Mouse (Mus musculus) midbrain, embryonic 16.5 days (tissue): ENCODE data around the gene Gm21876. TPM values are rescaled to one million over a fixed set of nuclear protein-coding genes. Genes with fewer than 3 reads are reported as not detected.
"Not testable (repeated sequence)": the region's sequence is repeated elsewhere in the genome, so short reads cannot be mapped to it uniquely, and the experiment has no call there.

Source experiments
- ATAC-seq: fragments of 200-750 bp; cut with Nextera tagmentation; 2 replicates; pipeline ENCODE4 v1.8.0; 2017; ENCODE audit warnings: moderate TSS enrichment
- H3K27ac ChIP-seq: fragments of 300-500 bp; sonication (generic); 2 replicates; pipeline ENCODE4 v1.5.1; 2014; ENCODE audit warnings: mild to moderate bottlenecking, low read length, mixed read lengths
- H3K27me3 ChIP-seq: fragments of 300-500 bp; sonication (generic); 2 replicates; pipeline ENCODE4 v1.6.1; 2014; ENCODE audit warnings: low read depth, low read length, mixed read lengths; ENCODE audit not compliant: control insufficient read depth, insufficient read depth
- H3K36me3 ChIP-seq: fragments of 300-500 bp; sonication (generic); 2 replicates; pipeline ENCODE4 v1.6.1; 2014; ENCODE audit warnings: mild to moderate bottlenecking, low read length, moderate library complexity, mixed read lengths; ENCODE audit not compliant: control insufficient read depth, insufficient read depth
- H3K4me1 ChIP-seq: fragments of 300-500 bp; sonication (generic); 2 replicates; pipeline ENCODE4 v1.6.1; 2014; ENCODE audit warnings: mild to moderate bottlenecking, low read length, mixed read lengths; ENCODE audit not compliant: control insufficient read depth, insufficient read depth
- H3K4me2 ChIP-seq: fragments of 300-500 bp; sonication (generic); 2 replicates; pipeline ENCODE4 v1.6.1; 2014; ENCODE audit warnings: mild to moderate bottlenecking, low read length, mixed read lengths
- H3K4me3 ChIP-seq: fragments of 300-500 bp; sonication (generic); 2 replicates; pipeline ENCODE4 v1.5.1; 2014; ENCODE audit warnings: low read depth, mild to moderate bottlenecking, low read length, moderate library complexity, mixed read lengths
- H3K9ac ChIP-seq: fragments of 300-500 bp; sonication (generic); 2 replicates; pipeline ENCODE4 v1.6.1; 2014; ENCODE audit warnings: low read depth, low read length, mixed read lengths
- H3K9me3 ChIP-seq: fragments of 300-500 bp; sonication (generic); replicated peaks from 2 replicates; pipeline ENCODE4 v1.6.1; 2014; ENCODE audit warnings: mild to moderate bottlenecking, low read length, mixed read lengths; ENCODE audit not compliant: control insufficient read depth, poor library complexity, severe bottlenecking
- WGBS: fragments of 180-500 bp; shearing (Covaris S2); extraction: QIAGEN DNeasy Blood & Tissue Kit; methylation state at CpG from one replicate; pipeline ENCODE4 v1.1.7; 2014; 5-methylcytosine and 5-hydroxymethylcytosine counted together
- polyA plus RNA-seq: library from polyadenylated mRNA; unstranded; fragments of >200 nt; fragmentation: Nextera tagmentation; extraction: Ambion mirVana; gene quantifications from 2 replicates; pipeline ENCODE4 v1.2.1, GENCODE M21; 2015

Gm21876 gene
- polyA plus RNA-seq: not detected in 2 replicates

DNA sequence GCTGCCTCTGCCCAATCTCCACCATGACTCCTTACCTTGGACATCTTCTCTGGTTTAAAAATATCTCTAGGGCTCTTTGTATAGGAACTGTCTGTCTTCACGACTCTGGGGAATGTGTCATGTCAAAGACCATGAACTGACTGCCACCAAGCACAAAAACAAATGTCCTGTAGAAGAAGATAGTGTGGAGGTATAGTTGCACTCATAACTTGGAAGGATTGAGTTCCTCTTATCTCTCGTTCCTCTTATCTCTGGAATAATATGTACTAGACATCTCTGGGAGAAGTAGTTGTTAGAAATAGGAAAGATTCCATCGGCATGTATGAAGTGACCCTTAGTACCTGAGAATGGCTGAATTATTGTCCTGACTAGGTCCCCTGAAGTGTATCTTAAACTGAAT is at the start of gene Gm21876:
TSS of gene Gm21876 (minus strand) at position 101 of the 400 bp plus-strand sequence.
- H3K9ac ChIP-seq: no peak within 1 kb of the TSS
- no peak for ATAC-seq
- H3K4me2 ChIP-seq: no peak within 1 kb of the TSS
- no peaks in the 10 kb centered on the region for H3K27me3 ChIP-seq
- H3K9me3 ChIP-seq: no peaks in the 10 kb centered on the region
- H3K4me1 ChIP-seq: no peaks in the 10 kb centered on the region
- H3K36me3 ChIP-seq: no peaks in the 10 kb centered on the region
- no peak within 1 kb of the TSS for H3K27ac ChIP-seq
- WGBS: 86% methylated on average over 3 of the region's 3 CpGs
- H3K4me3 ChIP-seq: no peak within 1 kb of the TSS

DNA sequence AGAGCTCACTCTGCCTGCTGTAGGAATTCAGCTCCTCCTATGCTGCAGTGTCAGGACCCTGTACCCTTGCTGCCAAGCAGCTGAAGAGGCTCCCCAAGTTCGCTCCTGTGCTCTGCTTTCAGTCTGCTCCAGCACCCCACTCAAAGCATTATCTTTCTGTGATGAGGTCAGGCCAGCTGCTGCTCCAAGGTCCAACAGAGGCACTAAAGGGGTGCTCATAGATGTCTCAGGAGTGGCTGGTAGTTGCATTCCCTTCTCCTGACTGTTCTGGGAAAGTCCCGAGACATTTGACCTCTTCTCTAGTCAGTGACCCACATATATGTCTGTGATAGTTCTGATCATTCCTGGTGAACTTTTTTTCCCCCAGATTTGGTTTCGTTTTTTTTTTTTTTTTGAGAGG is 45.0 kb upstream of the Gm21876 start:
- Histone ChIP-seq H3K9ac (no peak overlapping the region), H3K4me2 (no peak overlapping the region), H3K27ac (no peak overlapping the region), H3K9me3 (no peaks in the 10 kb centered on the region), H3K4me1 (no peaks in the 10 kb centered on the region), H3K27me3 (no peaks in the 10 kb centered on the region), H3K4me3 (no peak overlapping the region), H3K36me3 (no peaks in the 10 kb centered on the region)
- WGBS: 54% methylated on average over 3 of the region's 3 CpGs
- ATAC-seq: no peak

DNA sequence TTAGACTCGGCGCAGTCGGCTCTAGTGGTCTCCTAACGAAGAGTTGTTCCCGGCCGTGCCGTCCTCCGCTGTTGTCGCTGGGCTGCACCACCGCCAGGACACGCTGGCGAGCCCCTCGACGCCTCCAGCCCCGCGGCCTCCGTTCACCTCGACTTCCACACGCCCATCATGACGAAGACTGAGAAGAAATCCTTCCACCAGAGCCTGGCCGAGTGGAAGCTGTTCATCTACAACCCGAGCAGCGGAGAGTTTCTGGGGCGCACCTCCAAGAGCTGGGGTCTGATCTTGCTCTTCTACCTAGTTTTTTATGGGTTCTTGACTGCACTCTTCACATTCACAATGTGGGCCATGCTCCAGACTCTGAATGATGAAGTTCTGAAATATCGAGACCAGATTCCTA is 28.8 kb downstream of the Gm21876 start:
- not testable (repeated sequence) for H3K27ac ChIP-seq, H3K9me3 ChIP-seq, H3K27me3 ChIP-seq, H3K4me2 ChIP-seq, H3K9ac ChIP-seq, H3K4me1 ChIP-seq, ATAC-seq, H3K36me3 ChIP-seq, H3K4me3 ChIP-seq
- WGBS: 91% methylated on average over 22 of the region's 25 CpGs

Other genes with a start within 250 kb of the Gm21876 start
- 6.3 and 7.0 TPM in 2 replicates for gene Cfp, start 244.1 kb downstream of the Gm21876 start, polyA plus RNA-seq
- 22.9 TPM in 2 replicates for gene Elk1, start 225.0 kb downstream of the Gm21876 start, polyA plus RNA-seq
- 21.2 and 22.6 TPM in 2 replicates for gene Uxt, start 213.6 kb downstream of the Gm21876 start, polyA plus RNA-seq
- 7.7 and 8.9 TPM in 2 replicates for gene Zfp182, start 113.3 kb downstream of the Gm21876 start, polyA plus RNA-seq
- gene Spaca5, start 107.2 kb downstream of the Gm21876 start, polyA plus RNA-seq: not detected in 2 replicates
- gene Zfp300, start 86.1 kb downstream of the Gm21876 start, polyA plus RNA-seq: 6.2 and 6.6 TPM in 2 replicates
- gene Ssxa1, start 59.8 kb downstream of the Gm21876 start, polyA plus RNA-seq: not detected in 2 replicates